Mouse (Mus musculus) v-Abl transformed pro-B cells (cell line): Measurements from ENCODE around the gene Foxr1.
"Not testable (repeated sequence)": the region's sequence is repeated elsewhere in the genome, so short reads cannot be mapped to it uniquely, and the experiment has no call there.

Experiments used
- in situ Hi-C, 2 experiments: fragments of 400-800 bp; cut with MboI; formaldehyde crosslinking; loops; one replicate each; pipeline ENCODE4 v1.15.1; 2025; ENCODE audit not compliant: unreplicated experiment in 2 of 2

The Foxr1 gene

DNA sequence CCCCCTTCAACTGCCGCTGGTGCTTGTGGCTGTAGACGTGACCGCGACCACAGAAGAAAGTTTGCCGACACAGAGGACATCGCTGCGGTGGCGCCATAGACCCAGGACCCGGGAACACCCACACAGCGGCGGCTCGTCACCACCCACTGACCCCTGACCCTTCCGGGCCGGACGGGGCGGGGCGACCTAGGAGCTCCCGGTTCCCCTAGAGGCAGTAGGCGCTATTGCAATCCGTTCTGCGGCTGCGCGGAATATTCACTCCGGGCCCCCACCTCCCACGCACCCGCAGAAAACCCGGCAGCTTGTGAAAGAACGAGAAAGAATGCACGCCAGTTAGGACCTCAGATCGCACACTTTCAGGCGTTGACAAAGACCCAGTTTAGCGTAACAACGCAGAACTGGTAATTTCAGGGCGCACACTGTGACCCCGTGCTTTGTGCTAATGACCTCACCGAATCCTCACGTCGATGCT, 23.0 kb downstream of the Foxr1 start:
- in situ Hi-C loops = no loop called here

DNA sequence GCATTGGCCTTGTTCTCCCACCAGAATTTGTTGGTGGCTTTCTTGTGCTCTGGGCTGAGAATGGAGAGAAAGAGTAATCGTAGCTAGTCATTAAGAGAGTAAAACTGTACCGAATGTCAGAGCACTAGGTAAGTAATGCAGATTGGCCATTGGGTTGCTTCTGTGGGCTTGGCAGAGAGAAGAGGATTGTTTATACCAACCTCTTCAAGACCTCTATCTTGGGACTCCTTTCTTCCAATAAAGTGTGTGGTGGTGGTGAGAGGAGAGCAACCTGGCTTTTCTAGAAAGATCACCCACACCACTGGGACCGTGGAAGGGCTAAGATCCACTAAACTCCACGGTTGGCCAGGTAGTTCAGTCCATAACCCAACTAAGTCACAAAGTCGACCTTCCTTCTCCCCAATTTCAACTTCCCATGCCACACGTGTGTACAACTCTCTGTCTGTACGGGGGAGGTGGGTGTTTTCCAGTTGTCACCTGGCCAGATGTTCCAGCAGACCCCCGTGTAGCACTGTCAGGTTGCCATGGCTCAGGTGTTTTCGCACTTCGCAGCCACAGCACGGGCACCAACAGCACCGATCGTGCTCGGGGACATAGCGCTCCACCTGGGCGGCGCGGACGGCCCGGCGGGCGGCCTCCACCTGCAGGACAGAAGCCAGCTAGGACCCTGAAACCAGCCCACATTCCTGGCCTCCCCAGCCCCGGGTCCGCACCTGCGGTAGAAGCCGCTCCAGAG, 23.6 kb downstream of the Foxr1 start:
- in situ Hi-C loops = no loop called here

GRCm38 (mm10) chr9:44412781-44413180, 28.2 kb downstream of the Foxr1 start:
- in situ Hi-C loops = no loop called here

DNA sequence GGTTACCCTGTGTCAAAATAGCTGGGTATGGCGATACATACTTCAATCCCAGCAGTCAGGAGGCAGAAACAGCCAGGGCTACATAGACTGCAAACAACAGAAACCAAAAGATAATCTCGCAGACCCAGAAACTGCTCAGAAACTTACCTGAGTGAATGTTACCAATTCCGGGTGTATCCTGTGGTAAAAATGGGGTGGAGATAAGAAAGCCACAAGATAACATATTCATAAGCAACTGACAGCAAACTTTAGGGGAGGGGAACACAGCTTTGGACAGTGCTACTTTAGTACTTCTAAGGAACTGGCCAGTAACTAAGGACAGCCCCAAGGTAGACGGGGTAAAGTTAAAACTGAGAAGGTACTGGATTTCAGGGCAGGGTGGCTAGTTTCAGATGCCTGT, 28.6 kb downstream of the Foxr1 start:
- in situ Hi-C loops = no loop called here

DNA sequence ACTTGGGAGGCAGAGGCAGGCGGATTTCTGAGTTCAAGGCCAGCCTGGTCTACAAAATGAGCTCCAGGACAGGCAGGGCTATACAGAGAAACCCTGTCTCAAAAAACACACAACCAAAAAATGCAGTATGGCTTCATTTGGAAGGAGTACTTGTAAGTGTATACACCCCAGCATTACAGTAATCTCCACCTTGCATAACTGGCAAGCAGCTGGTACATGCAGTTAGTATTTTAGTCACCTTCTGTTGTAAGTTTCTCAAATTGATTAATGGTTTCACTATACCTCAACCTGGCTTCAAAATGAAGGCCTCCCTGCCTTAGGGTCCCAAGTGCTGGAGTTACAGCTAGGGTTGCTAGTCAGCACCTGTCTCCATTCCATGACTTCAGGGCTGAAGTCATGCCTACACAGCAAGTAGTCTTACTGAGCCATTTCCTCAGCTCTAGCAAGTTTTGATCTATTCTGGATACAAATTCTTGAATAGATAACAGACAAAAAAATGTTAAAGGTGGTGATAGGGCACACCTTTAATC, 29.3 kb downstream of the Foxr1 start:
- in situ Hi-C loops = no loop called here

DNA sequence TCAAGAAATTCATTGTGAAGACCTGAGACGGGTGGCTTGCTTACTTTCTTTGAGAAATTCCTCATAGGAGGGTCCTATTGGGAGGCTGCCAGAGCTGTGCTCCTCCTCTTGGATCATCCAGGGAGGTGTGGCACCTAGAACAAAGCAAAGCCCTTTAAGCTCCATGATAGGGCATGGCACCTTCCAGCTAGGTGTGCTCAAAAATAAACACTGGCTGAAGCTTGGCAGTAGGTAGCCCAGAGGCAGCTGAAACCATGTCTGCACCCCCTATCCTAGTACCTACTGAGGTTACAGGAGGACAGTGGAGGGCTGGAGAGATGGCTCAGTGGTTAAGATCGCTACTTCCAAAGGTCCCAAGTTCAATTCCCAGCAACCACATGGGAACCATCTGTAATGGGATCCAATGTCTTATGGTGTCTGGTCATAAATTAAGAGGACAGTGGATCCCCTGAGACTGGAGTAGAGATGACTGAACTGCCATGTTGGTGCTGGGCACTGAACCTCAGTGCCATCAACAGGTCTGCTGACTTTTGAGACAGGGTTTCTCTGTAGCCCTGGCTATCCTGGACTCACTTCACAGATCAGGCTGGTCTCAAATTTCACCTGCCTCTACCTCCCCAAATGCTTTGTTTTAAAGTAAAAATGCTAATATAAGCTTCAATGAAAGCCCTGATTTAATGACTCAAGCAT, 30.1 kb downstream of the Foxr1 start:
- in situ Hi-C loops = no loop called here

GRCm38 (mm10) chr9:44408693-44409092, 32.2 kb downstream of the Foxr1 start:
- in situ Hi-C loops = not testable (repeated sequence)

GRCm38 (mm10) chr9:44407752-44408097, 33.2 kb downstream of the Foxr1 start:
- in situ Hi-C loops = no loop called here

DNA sequence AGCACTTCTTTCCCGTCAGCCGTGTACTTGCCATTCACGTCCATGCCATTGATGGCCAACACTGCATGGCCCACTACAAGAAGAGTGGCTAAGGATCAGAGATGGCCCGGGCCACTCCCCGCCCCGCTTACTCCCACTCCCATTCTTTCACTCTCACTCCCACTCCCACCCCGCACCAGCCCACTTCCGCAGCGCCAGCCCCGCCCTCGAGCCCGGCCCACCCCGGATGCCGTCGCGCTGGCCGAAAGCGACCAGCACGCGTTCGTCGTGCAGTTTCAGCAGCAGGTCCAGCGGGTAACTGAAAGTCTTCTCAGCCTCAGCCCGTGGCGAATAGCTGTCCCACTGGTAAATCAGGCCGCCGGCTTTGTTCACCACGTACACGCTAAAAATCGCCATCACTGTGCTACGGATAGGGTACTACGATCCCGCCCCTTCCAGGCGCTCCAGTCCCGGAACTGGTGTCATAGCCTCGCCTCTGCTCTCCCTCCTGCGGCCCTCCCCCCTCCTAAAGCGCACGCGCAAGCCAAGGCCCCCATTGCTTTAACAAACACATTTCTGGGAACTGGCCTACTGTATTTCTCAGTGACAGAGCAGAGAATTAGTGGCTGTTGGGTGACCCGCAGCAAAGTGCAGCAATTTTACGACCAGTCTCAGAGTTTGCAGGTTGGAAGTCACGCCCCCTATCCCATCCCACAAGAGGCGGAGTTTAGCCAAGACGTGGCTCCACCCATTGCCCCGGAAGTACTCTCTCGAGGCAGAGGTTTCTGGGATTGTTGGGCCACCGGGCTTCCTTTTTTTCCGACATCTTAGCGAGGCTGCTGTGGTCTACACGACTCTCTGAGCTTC, 33.8 kb downstream of the Foxr1 start, which contains the start of the genes Rps25 and Trappc4:
Rps25 (plus strand) TSS at position 234 of the 846 bp plus-strand sequence.
Trappc4 (minus strand) TSS at position 695 of the 846 bp plus-strand sequence.
- in situ Hi-C loops = no loop called here

DNA sequence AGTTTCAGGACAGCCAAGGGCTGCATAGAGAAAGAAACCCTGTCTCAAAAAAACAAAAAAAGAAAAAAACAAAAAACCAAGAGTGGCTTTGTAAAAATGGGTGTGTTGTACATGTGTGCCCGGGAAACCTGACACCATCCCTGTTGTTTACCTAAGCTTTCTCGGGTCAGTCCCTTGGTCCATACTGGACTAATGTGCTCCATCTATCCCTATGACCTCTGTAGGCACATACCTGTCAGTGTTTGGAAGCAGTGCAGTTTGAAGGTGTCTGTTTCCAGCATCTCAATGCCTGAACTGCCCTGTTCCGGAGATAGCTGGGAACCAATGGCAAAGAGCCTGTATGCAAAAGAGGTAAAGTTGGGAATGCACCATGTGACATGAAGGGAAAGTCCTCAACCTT, 35.9 kb downstream of the Foxr1 start:
- in situ Hi-C loops = no loop called here

- in situ Hi-C loops = no loop called here
Observed at GRCm38 (mm10) chr9:44401081-44401480, 39.9 kb downstream of the Foxr1 start.

- in situ Hi-C loops = no loop called here
Observed at GRCm38 (mm10) chr9:44399795-44400114, 41.2 kb downstream of the Foxr1 start.

- in situ Hi-C loops = no loop called here
Observed at GRCm38 (mm10) chr9:44399114-44399794, 41.7 kb downstream of the Foxr1 start.

DNA sequence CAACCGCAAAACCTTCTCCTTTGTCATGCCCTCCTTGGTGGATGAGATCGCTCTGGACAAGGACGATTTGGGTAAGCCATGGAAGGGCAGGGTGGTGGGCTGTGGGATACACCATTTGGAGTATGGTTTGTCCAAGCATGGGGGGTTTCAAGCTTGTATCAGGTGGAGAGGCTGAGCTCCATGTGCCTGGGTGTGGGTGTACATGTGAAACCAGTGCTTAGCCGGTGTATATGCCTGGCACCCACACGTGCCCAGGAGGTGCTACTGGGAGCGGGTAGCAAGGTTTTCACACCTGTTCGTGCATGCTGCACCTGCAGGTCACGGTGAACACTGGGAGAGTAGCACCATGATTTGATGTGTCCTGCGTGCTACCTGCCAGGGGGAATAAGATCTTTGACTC, 42.4 kb downstream of the Foxr1 start:
- in situ Hi-C loops = no loop called here

DNA sequence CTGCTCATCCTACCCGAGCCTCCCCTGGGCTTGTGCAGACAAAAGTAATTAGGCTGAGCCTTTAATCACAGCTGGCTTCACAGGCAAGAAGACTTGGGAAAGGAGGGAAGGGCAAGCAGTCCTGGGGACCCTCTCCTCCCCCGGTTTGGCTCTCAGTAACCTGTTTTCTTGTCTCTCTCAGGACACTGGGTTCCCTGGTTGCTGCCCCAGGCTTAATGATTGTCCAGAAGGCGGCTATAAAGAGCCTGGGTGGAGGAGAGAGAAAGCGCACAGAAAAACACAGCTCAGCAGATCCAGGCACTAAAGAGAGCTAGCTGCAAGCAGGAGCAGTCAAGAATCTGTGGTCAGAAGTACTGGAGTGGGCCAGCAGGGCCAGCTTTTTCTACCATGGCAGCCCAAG, 42.8 kb downstream of the Foxr1 start:
- in situ Hi-C loops = no loop called here

GRCm38 (mm10) chr9:44396684-44397411, 44.1 kb downstream of the Foxr1 start, which contains the start of gene Slc37a4:
Gene Slc37a4 (plus strand): TSS chr9:44396852.
- in situ Hi-C loops = no loop called here

DNA sequence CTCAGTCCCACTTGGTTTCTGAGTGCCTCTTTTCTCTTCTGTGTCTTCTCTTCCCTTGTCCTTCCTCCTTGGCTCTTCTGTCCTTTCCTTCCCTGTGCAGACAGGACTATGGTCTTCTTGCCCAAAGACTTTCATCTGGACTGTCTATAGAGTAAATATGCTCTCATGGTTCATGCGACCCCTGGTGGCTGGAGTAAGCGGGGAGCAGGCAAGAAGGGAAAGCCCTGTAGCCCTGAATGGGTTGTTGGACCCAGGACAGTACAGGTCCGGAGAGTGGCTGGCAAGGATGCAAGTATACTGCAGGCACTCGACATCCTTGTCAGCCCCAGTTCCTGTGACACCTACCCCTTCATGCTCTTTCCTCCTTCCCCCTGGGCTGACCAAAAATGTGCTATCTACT, 49.5 kb downstream of the Foxr1 start:
- in situ Hi-C loops = no loop called here

DNA sequence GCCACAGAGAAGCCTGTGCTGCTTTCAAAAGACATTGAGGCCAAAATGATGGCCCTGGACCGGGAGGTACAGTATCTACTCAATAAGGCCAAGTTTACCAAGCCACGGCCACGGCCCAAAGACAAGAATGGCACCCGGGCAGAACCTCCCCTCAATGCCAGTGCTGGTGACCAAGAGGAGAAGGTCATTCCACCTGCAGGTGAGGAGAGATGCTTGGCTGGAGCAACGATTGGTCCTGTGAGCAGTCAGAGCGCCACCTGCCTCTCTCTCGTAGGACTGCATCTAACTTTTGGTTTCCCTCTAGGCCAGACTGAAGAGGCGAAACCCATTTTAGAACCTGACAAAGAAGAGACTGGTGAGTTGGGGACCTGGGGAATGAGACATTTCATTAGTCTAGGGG, 51.7 kb downstream of the Foxr1 start:
- in situ Hi-C loops = loop anchor here in 1 of 2 experiments (5.0 kb wide), 1 partner anchor 262 kb away; no protein-coding TSS in a partner anchor

GRCm38 (mm10) chr9:44387221-44387620, 53.7 kb downstream of the Foxr1 start:
- in situ Hi-C loops = loop anchor here in 1 of 2 experiments (5.0 kb wide), 1 partner anchor 260 kb away; no protein-coding TSS in a partner anchor

DNA sequence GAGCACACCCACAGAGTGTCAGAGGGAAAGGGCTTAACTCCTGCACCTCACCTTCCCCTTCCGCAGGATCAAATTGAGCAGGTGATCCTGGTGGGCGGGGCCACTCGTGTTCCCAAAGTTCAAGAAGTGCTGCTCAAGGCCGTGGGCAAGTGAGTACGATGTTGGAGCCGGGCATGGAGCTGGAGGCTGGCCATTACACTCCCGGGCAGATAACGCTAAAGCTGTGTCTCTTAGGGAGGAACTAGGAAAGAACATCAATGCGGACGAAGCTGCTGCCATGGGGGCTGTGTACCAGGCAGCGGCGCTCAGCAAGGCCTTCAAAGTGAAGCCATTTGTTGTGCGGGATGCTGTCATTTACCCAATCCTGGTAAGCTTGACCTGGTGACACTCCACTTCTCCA, 56.3 kb downstream of the Foxr1 start:
- in situ Hi-C loops = no loop called here
